Mouse (Mus musculus) thymus, postnatal 4 days (tissue): ENCODE results near the gene Gm3020.
"Not testable (repeated sequence)": the region's sequence is repeated elsewhere in the genome, so short reads cannot be mapped to it uniquely, and the experiment has no call there.

Source experiments
- DNase-seq: peaks from one replicate; pipeline ENCODE4 v3.0.0; 2021

Gene Gm3020

DNA sequence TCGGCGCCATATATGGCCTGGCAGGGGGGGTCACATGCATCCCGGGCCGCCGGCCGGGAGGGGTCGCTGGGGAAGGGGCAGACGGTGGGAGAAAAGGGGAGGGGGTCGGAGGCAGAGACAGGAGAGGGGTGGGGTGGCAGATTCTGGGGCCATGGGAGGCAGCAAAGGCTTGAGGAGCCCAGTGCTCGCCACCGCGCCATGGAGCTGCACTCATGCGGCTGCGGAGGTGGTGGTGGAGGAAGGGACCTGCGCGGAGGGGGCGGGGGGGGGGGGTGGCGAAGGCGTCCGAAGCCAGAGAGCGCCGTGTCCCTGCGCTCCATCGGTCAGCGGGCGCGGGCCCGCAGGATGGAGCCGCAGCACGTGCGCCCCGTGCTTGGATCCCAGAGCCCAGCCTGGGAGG lies at the start of gene Gm3020:
TSS of gene Gm3020 (plus strand) at position 301 of the 400 bp plus-strand sequence.
- DNase-seq: not testable (repeated sequence)

DNA sequence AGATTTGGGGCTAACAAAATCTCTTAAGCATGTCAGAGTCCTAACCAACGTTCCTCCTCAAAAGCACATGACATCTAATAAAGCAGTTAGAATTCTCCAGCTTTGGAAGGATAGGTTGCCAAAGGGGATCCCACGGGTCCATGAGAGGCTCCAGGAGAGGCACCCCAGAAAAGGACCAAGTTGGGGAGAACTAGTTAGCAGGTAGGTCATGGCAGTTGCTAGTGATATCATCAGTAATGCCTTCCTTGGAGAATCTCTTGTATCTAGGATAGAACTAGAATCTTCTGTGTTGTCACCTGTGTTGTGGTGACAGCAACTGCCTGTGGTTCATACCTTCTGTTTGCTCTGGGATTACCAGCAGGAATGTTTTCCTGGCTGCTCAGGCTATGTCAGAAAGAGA lies 17.6 kb upstream of the Gm3020 start, which contains the start of gene Gm3012:
TSS of gene Gm3012 (plus strand) at position 301 of the 400 bp plus-strand sequence.
- not testable (repeated sequence) for DNase-seq

DNA sequence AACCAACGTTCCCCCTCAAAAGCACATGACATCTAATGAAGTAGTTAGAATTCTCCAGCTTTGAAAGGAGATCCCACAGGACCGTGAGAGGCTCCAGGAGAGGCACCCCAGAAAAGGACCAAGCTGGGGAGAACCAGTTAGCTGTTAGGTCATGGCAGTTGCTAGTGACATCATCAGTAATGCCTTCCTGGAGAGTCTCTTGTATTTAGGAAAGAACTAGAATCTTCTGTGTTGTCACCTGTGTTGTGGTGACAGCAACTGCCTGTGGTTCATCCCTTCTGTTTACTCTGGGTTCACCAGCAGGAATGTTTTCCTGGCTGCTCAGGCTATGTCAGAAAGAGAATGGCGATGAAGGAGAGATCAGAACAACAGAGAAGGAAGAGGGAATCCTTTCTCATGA lies 36.7 kb downstream of the Gm3020 start, which contains the start of gene Gm3043:
TSS of gene Gm3043 (plus strand) at position 301 of the 400 bp plus-strand sequence.
- not testable (repeated sequence) for DNase-seq
